Mouse (Mus musculus) heart, postnatal 0 days (tissue): ENCODE results near the gene Gfra1. TPM values are rescaled to one million over a fixed set of nuclear protein-coding genes. Genes with fewer than 3 reads are reported as not detected.

Source experiments
- ATAC-seq: fragments of 200-750 bp; cut with Nextera tagmentation; 2 replicates; pipeline ENCODE4 v1.8.0; 2017; ENCODE audit warnings: low read depth, moderate number of reproducible peaks, moderate library complexity; ENCODE audit not compliant: insufficient read depth
- DNase-seq: peaks from one replicate; pipeline ENCODE4 v3.0.0-alpha.2; 2016; ENCODE audit warnings: low spot score
- H3K27ac ChIP-seq: fragments of 300-500 bp; sonication (generic); 2 replicates; pipeline ENCODE4 v1.5.1; 2014; ENCODE audit warnings: low read depth, mild to moderate bottlenecking
- H3K27me3 ChIP-seq: fragments of 300-500 bp; sonication (generic); 2 replicates; pipeline ENCODE4 v1.6.1; 2014; ENCODE audit warnings: low read length, mixed read lengths; ENCODE audit not compliant: control insufficient read depth, insufficient read depth
- H3K36me3 ChIP-seq: fragments of 300-500 bp; sonication (generic); replicated peaks from 2 replicates; pipeline ENCODE4 v1.6.1; 2014; ENCODE audit warnings: low read length, mixed read lengths; ENCODE audit not compliant: control insufficient read depth, insufficient read depth
- H3K4me1 ChIP-seq: fragments of 300-500 bp; sonication (generic); 2 replicates; pipeline ENCODE4 v1.6.1; 2014; ENCODE audit warnings: antibody characterized with exemption; ENCODE audit not compliant: control insufficient read depth, insufficient read depth
- H3K4me2 ChIP-seq: fragments of 300-500 bp; sonication (generic); 2 replicates; pipeline ENCODE4 v1.6.1; 2014; ENCODE audit warnings: low read depth, mild to moderate bottlenecking, low read length, moderate library complexity
- H3K4me3 ChIP-seq: fragments of 300-500 bp; sonication (generic); 2 replicates; pipeline ENCODE4 v1.5.1; 2014; ENCODE audit warnings: low read depth, low read length
- H3K9ac ChIP-seq: fragments of 300-500 bp; sonication (generic); replicated peaks from 2 replicates; pipeline ENCODE4 v1.6.1; 2014; ENCODE audit warnings: low read depth, low read length, mixed read lengths
- H3K9me3 ChIP-seq: fragments of 300-500 bp; sonication (generic); replicated peaks from 2 replicates; pipeline ENCODE4 v1.6.1; 2016; ENCODE audit warnings: low read length; ENCODE audit not compliant: control insufficient read depth
- CTCF ChIP-seq: IDR thresholded peaks from 2 replicates; pipeline ENCODE4 v1.5.1; 2016; ENCODE audit warnings: antibody characterized with exemption, control low read depth, low read depth
- EP300 ChIP-seq: IDR thresholded peaks from 2 replicates; pipeline ENCODE4 v1.6.1; 2016; ENCODE audit warnings: antibody characterized with exemption, low read depth
- WGBS: fragments of 180-500 bp; shearing (Covaris S2); extraction: QIAGEN DNeasy Blood & Tissue Kit; methylation state at CpG from one replicate; pipeline ENCODE4 v1.1.7; 2014; 5-methylcytosine and 5-hydroxymethylcytosine counted together
- polyA plus RNA-seq: library from polyadenylated mRNA; unstranded; fragments of >200 nt; fragmentation: Nextera tagmentation; extraction: Ambion mirVana; gene quantifications from 2 replicates; pipeline ENCODE4 v1.2.1, GENCODE M21; 2015
- total RNA-seq: library from RNA; depleted of rRNA; stranded (reverse); fragments of >200 nt; gene quantifications from 2 replicates; pipeline ENCODE4 v1.2.3, GENCODE M21; 2014; ENCODE audit warnings: low replicate concordance

Gfra1 gene
- total and polyA plus RNA-seq, 2 experiments from 2014 or later: 0.63 to 0.65 TPM

GRCm38 (mm10) chr19:58452941-58453551 lies 2.7 kb downstream of the Gfra1 start:
- Histone ChIP-seq H3K27ac (no peak overlapping the region), H3K4me3 (peak overlapping the region; percentile 61), H3K36me3 (no peaks in the 10 kb centered on the region), H3K4me2 (peak overlapping the region; percentile 97), H3K9me3 (no peaks in the 10 kb centered on the region), H3K4me1 (peaks cover 15% of the 10 kb centered on the region), H3K27me3 (peaks cover 59% of the 10 kb centered on the region), H3K9ac (no peak overlapping the region)
- WGBS: 10% methylated on average over 20 of the region's 20 CpGs
- ATAC-seq: no peak
- no peak for TF ChIP-seq CTCF
- TF ChIP-seq EP300: no peak
- DNase-seq: no peak

GRCm38 (mm10) chr19:58452178-58452819 lies 3.4 kb downstream of the Gfra1 start:
- no peak for ATAC-seq
- no peak for TF ChIP-seq EP300
- TF ChIP-seq CTCF: no peak
- no peak overlapping the region for H3K9ac ChIP-seq
- H3K4me1 ChIP-seq: peaks cover 15% of the 10 kb centered on the region
- H3K9me3 ChIP-seq: no peaks in the 10 kb centered on the region
- H3K4me2 ChIP-seq: no peak overlapping the region
- DNase-seq: no peak
- H3K4me3 ChIP-seq: no peak overlapping the region
- H3K27ac ChIP-seq: no peak overlapping the region
- H3K36me3 ChIP-seq: no peaks in the 10 kb centered on the region
- H3K27me3 ChIP-seq: peaks cover 54% of the 10 kb centered on the region
- WGBS: 74% methylated on average over 8 of the region's 8 CpGs

DNA sequence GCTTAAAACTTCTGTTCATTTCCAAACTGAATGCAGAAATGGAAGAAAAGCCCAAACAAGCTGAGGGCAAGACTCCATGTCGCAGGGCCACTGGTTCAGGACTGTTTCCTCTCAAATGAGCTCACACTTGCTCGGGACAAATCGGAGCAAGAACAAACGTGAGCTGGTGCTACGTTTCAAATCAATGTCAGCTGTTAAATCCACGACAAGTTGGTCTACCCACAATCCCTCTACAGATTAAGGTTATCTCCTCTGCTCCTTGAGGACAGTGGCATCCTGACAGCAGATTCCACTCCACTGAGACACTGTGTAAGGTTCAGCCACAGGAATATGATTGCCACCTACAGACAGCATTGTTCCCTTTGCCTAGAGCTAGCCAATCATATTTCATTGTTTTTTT lies 4.4 kb downstream of the Gfra1 start:
- no peaks in the 10 kb centered on the region for H3K36me3 ChIP-seq
- no peak for TF ChIP-seq CTCF
- TF ChIP-seq EP300: no peak
- H3K9ac ChIP-seq: no peak overlapping the region
- H3K27me3 ChIP-seq: peaks cover 46% of the 10 kb centered on the region
- H3K9me3 ChIP-seq: no peaks in the 10 kb centered on the region
- H3K27ac ChIP-seq: no peak overlapping the region
- no peak for DNase-seq
- 53% methylated on average over 6 of the region's 6 CpGs for WGBS
- no peak overlapping the region for H3K4me2 ChIP-seq
- H3K4me1 ChIP-seq: peaks cover 15% of the 10 kb centered on the region
- no peak overlapping the region for H3K4me3 ChIP-seq
- ATAC-seq: no peak

DNA sequence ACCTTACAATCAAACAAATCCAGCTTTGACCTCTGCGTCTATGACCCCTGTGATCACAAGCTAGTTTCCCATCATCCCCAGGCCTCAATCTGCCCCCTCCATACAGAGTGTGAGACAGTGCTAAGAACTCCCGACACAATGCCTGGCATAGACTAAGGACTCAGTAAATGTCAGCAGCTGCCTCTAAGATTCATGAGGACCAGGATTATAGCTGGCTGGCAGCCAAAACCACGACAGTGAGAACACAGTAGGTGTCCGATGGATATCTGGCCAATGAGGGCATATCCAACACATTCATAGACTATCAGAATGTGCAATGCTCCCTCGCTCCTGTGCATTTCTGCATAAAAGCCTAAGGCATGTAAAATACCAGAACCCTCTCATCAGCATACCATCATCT lies 5.0 kb downstream of the Gfra1 start:
- WGBS: 45% methylated on average over 5 of the region's 5 CpGs
- no peak overlapping the region for H3K9ac ChIP-seq
- no peak overlapping the region for H3K4me3 ChIP-seq
- no peaks in the 10 kb centered on the region for H3K9me3 ChIP-seq
- TF ChIP-seq EP300 (no peak), CTCF (no peak)
- no peak overlapping the region for H3K27ac ChIP-seq
- ATAC-seq: no peak
- no peak overlapping the region for H3K4me2 ChIP-seq
- no peaks in the 10 kb centered on the region for H3K36me3 ChIP-seq
- H3K27me3 ChIP-seq: peaks cover 40% of the 10 kb centered on the region
- no peak for DNase-seq
- peaks cover 11% of the 10 kb centered on the region; the same call in 1 of the 2 replicates for H3K4me1 ChIP-seq

GRCm38 (mm10) chr19:58442785-58443732 lies 12.7 kb downstream of the Gfra1 start:
- no peaks in the 10 kb centered on the region for H3K27me3 ChIP-seq
- 75% methylated on average over 10 of the region's 10 CpGs for WGBS
- H3K27ac ChIP-seq: no peak overlapping the region
- no peak overlapping the region for H3K9ac ChIP-seq
- ATAC-seq (no peak), DNase-seq (no peak)
- no peaks in the 10 kb centered on the region for H3K9me3 ChIP-seq
- no peaks in the 10 kb centered on the region for H3K4me1 ChIP-seq
- H3K4me2 ChIP-seq: no peak overlapping the region
- no peaks in the 10 kb centered on the region for H3K36me3 ChIP-seq
- TF ChIP-seq EP300 (no peak), CTCF (no peak)
- H3K4me3 ChIP-seq: no peak overlapping the region
